Mouse (Mus musculus): Measurements from ENCODE around the gene Ugt1a9. TPM values are rescaled to one million over a fixed set of nuclear protein-coding genes. Genes with fewer than 3 reads are reported as not detected.
"Not testable (repeated sequence)": the region's sequence is repeated elsewhere in the genome, so short reads cannot be mapped to it uniquely, and the experiment has no call there.

The Ugt1a9 gene
- polyA plus RNA-seq, 1 experiment, result not detected

GRCm38 (mm10) chr1:88136646-88137045 is 66.0 kb downstream of the Ugt1a9 start:
- peaks cover 5% of the 10 kb centered on the region; the same call in 1 of the 2 replicates for H3K4me1 ChIP-seq
- H3K27me3 ChIP-seq (replicated peaks), result peaks cover 2% of the 10 kb centered on the region
- H3K36me3 ChIP-seq (replicated peaks; ENCODE audit: low read length), result no peaks in the 10 kb centered on the region
- H3K4me3 ChIP-seq (replicated peaks), result no peak overlapping the region
- TF ChIP-seq GATA1 (IDR thresholded peaks at IDR 0.05; ENCODE audit: borderline replicate concordance, low read length), result no peak
- TF ChIP-seq FLI1 (IDR thresholded peaks at IDR 0.05; ENCODE audit: low read length), result no peak
- no peaks in the 10 kb centered on the region for H3K9me3 ChIP-seq

- TF ChIP-seq FLI1 (IDR thresholded peaks at IDR 0.05; ENCODE audit: low read length) (no peak), GATA1 (IDR thresholded peaks at IDR 0.05; ENCODE audit: borderline replicate concordance, low read length) (no peak)
- no peaks in the 10 kb centered on the region for H3K36me3 ChIP-seq (replicated peaks; ENCODE audit: low read length)
Observed at GRCm38 (mm10) chr1:88137264-88137663, 66.7 kb downstream of the Ugt1a9 start.

GRCm38 (mm10) chr1:88138145-88138544 is 67.5 kb downstream of the Ugt1a9 start:
- TF ChIP-seq GATA1 (IDR thresholded peaks at IDR 0.05; ENCODE audit: borderline replicate concordance, low read length), result no peak
- TF ChIP-seq FLI1 (IDR thresholded peaks at IDR 0.05; ENCODE audit: low read length), result no peak
- Histone ChIP-seq H3K36me3 (replicated peaks; ENCODE audit: low read length) (no peaks in the 10 kb centered on the region), H3K27me3 (replicated peaks) (no peaks in the 10 kb centered on the region), H3K4me3 (replicated peaks) (no peak overlapping the region), H3K4me1 (peaks cover 8% of the 10 kb centered on the region; the same call in 1 of the 2 replicates), H3K9me3 (no peaks in the 10 kb centered on the region)

More at GRCm38 (mm10) chr1:88137264-88137663, 66.7 kb downstream of the Ugt1a9 start:
- Histone ChIP-seq H3K27me3 (replicated peaks) (no peaks in the 10 kb centered on the region), H3K4me3 (replicated peaks) (no peak overlapping the region), H3K9me3 (no peaks in the 10 kb centered on the region), H3K4me1 (peaks cover 6% of the 10 kb centered on the region; the same call in 1 of the 2 replicates)

GRCm38 (mm10) chr1:88140492-88140891 is 69.9 kb downstream of the Ugt1a9 start:
- H3K36me3 ChIP-seq (replicated peaks; ENCODE audit: low read length); H3K27me3 ChIP-seq (replicated peaks); H3K4me1 ChIP-seq; H3K9me3 ChIP-seq; H3K4me3 ChIP-seq (replicated peaks): not testable (repeated sequence)

GRCm38 (mm10) chr1:88143966-88144675 is 73.5 kb downstream of the Ugt1a9 start:
- not testable (repeated sequence) for H3K36me3 ChIP-seq (replicated peaks; ENCODE audit: low read length); H3K27me3 ChIP-seq (replicated peaks); H3K4me3 ChIP-seq (replicated peaks); H3K4me1 ChIP-seq; H3K9me3 ChIP-seq

- H3K9me3 ChIP-seq; H3K4me3 ChIP-seq (replicated peaks); H3K4me1 ChIP-seq; H3K27me3 ChIP-seq (replicated peaks); H3K36me3 ChIP-seq (replicated peaks; ENCODE audit: low read length): not testable (repeated sequence)
Observed at GRCm38 (mm10) chr1:88145278-88145677, 74.7 kb downstream of the Ugt1a9 start.

GRCm38 (mm10) chr1:88150133-88150532 is 79.5 kb downstream of the Ugt1a9 start:
- H3K4me3 ChIP-seq (replicated peaks); H3K4me1 ChIP-seq; H3K27me3 ChIP-seq (replicated peaks); H3K9me3 ChIP-seq; H3K36me3 ChIP-seq (replicated peaks; ENCODE audit: low read length): not testable (repeated sequence)

- H3K4me3 ChIP-seq (replicated peaks), result no peak overlapping the region
- H3K9me3 ChIP-seq, result peaks cover 3% of the 10 kb centered on the region; the same call in 1 of the 2 replicates
- no peaks in the 10 kb centered on the region for H3K27me3 ChIP-seq (replicated peaks)
- no peaks in the 10 kb centered on the region for H3K4me1 ChIP-seq
- TF ChIP-seq GATA1 (IDR thresholded peaks at IDR 0.05; ENCODE audit: borderline replicate concordance, low read length) (no peak), FLI1 (IDR thresholded peaks at IDR 0.05; ENCODE audit: low read length) (no peak)
- no peaks in the 10 kb centered on the region for H3K36me3 ChIP-seq (replicated peaks; ENCODE audit: low read length)
Observed at GRCm38 (mm10) chr1:88158430-88158829, 87.8 kb downstream of the Ugt1a9 start.

GRCm38 (mm10) chr1:88165711-88166110 is 95.1 kb downstream of the Ugt1a9 start, which contains the start of gene Ugt1a5:
Ugt1a5 (plus strand) TSS chr1:88166012.
- Histone ChIP-seq H3K4me1 (no peaks in the 10 kb centered on the region), H3K4me3 (replicated peaks) (no peak within 1 kb of the TSS), H3K9me3 (peaks cover 11% of the 10 kb centered on the region), H3K36me3 (replicated peaks; ENCODE audit: low read length) (no peaks in the 10 kb centered on the region), H3K27me3 (replicated peaks) (no peaks in the 10 kb centered on the region)
- TF ChIP-seq FLI1 (IDR thresholded peaks at IDR 0.05; ENCODE audit: low read length) (no peak), GATA1 (IDR thresholded peaks at IDR 0.05; ENCODE audit: borderline replicate concordance, low read length) (no peak)

GRCm38 (mm10) chr1:88172190-88172589 is 101.6 kb downstream of the Ugt1a9 start:
- peaks cover 34% of the 10 kb centered on the region for H3K9me3 ChIP-seq
- not testable (repeated sequence) for H3K4me1 ChIP-seq; H3K27me3 ChIP-seq (replicated peaks); H3K4me3 ChIP-seq (replicated peaks); H3K36me3 ChIP-seq (replicated peaks; ENCODE audit: low read length)

GRCm38 (mm10) chr1:88179657-88180056 is 109.1 kb downstream of the Ugt1a9 start:
- H3K9me3 ChIP-seq, result peaks cover 42% of the 10 kb centered on the region
- H3K4me1 ChIP-seq, result peaks cover 4% of the 10 kb centered on the region
- H3K36me3 ChIP-seq (replicated peaks; ENCODE audit: low read length), result no peaks in the 10 kb centered on the region
- no peaks in the 10 kb centered on the region for H3K27me3 ChIP-seq (replicated peaks)
- no peak overlapping the region for H3K4me3 ChIP-seq (replicated peaks)
- no peak for TF ChIP-seq GATA1 (IDR thresholded peaks at IDR 0.05; ENCODE audit: borderline replicate concordance, low read length)
- TF ChIP-seq FLI1 (IDR thresholded peaks at IDR 0.05; ENCODE audit: low read length), result no peak
